Mouse (Mus musculus): ENCODE results near the gene Hoxa6. TPM values are rescaled to one million over a fixed set of nuclear protein-coding genes. Genes with fewer than 3 reads are reported as not detected.

Hoxa6 gene
- polyA plus RNA-seq, 1 experiment from 2014 or later: 2.9 TPM

- no peak overlapping the region for H3K9ac ChIP-seq
- peak overlapping the region; percentile 20; the same call in 1 of the 2 replicates for H3K4me3 ChIP-seq
These were observed 23.3 kb downstream of the Hoxa6 start for GRCm38 (mm10) chr6:52185222-52185621.

DNA sequence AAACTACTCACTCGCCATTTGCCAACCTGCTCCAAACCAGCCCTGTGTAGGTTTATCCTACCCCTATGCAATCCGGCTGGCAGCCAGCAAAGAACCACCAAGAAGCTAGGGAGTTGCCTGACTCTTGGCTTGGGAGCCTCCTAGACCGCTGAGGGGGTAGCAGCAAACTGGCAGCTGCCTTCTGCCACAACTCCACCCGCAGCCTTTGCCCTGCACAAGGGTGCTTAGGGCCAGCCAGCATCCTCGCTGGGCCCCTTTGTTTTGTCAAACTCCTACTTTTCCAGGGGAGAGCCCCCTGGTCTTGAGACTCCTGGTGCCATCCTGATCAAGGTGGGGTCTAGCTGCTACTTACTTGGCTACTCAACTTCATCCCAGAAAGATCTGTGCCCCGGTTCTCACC is 23.9 kb downstream of the Hoxa6 start:
- WGBS: 17% methylated on average over 6 of the region's 6 CpGs
- H3K9ac ChIP-seq: no peak overlapping the region
- peaks cover 92% of the 10 kb centered on the region for H3K27me3 ChIP-seq

More at GRCm38 (mm10) chr6:52185222-52185621, 23.3 kb downstream of the Hoxa6 start:
- Histone ChIP-seq H3K27me3 (peaks cover 96% of the 10 kb centered on the region), H3K27ac (peak overlapping the region; percentile 73), H3K4me2 (peak overlapping the region; percentile 41), H3K9me3 (no peaks in the 10 kb centered on the region), H3K36me3 (no peaks in the 10 kb centered on the region), H3K4me1 (peaks cover 94% of the 10 kb centered on the region)
- WGBS: 3% methylated on average over 19 of the region's 19 CpGs
- no peak for ATAC-seq (ENCODE audit: borderline replicate concordance, extremely low read depth, low FRiP score, low TSS enrichment)

GRCm38 (mm10) chr6:52183311-52184080 is 25.0 kb downstream of the Hoxa6 start:
- peaks cover 92% of the 10 kb centered on the region for H3K27me3 ChIP-seq
- H3K9me3 ChIP-seq: no peaks in the 10 kb centered on the region
- no peak for ATAC-seq (ENCODE audit: borderline replicate concordance, extremely low read depth, low FRiP score, low TSS enrichment)
- no peak overlapping the region for H3K4me3 ChIP-seq
- no peak overlapping the region for H3K9ac ChIP-seq
- H3K36me3 ChIP-seq: no peaks in the 10 kb centered on the region
- peak overlapping the region; percentile 73 for H3K27ac ChIP-seq
- H3K4me2 ChIP-seq: peak overlapping the region; percentile 14; the same call in 1 of the 2 replicates
- peaks cover 79% of the 10 kb centered on the region for H3K4me1 ChIP-seq
- 19% methylated on average over 10 of the region's 10 CpGs for WGBS

More for the DNA sequence above, 23.9 kb downstream of the Hoxa6 start:
- peak overlapping the region; percentile 73 for H3K27ac ChIP-seq
- H3K9me3 ChIP-seq: no peaks in the 10 kb centered on the region
- H3K36me3 ChIP-seq: no peaks in the 10 kb centered on the region
- no peak for ATAC-seq (ENCODE audit: borderline replicate concordance, extremely low read depth, low FRiP score, low TSS enrichment)
- H3K4me2 ChIP-seq: peak overlapping the region; percentile 41
- H3K4me3 ChIP-seq: no peak overlapping the region
- H3K4me1 ChIP-seq: peaks cover 90% of the 10 kb centered on the region

GRCm38 (mm10) chr6:52182793-52183192 is 25.7 kb downstream of the Hoxa6 start:
- H3K4me3 ChIP-seq: no peak overlapping the region
- H3K4me2 ChIP-seq: 0 out of 2 replicates have a peak overlapping the region, but pooled peaks have one; percentile 14
- H3K36me3 ChIP-seq: no peaks in the 10 kb centered on the region
- H3K9me3 ChIP-seq: no peaks in the 10 kb centered on the region
- peak overlapping the region; percentile 73 for H3K27ac ChIP-seq
- 56% methylated on average over 1 of the region's 1 CpGs for WGBS
- H3K4me1 ChIP-seq: peaks cover 73% of the 10 kb centered on the region
- ATAC-seq (ENCODE audit: borderline replicate concordance, extremely low read depth, low FRiP score, low TSS enrichment): no peak
- H3K9ac ChIP-seq: no peak overlapping the region
- peaks cover 90% of the 10 kb centered on the region for H3K27me3 ChIP-seq

- 29% methylated on average over 2 of the region's 2 CpGs for WGBS
- no peaks in the 10 kb centered on the region for H3K36me3 ChIP-seq
- H3K4me3 ChIP-seq: no peak overlapping the region
- H3K27ac ChIP-seq: 0 out of 2 replicates have a peak overlapping the region, but pooled peaks have one; percentile 98
- peaks cover 65% of the 10 kb centered on the region for H3K4me1 ChIP-seq
- H3K9me3 ChIP-seq: no peaks in the 10 kb centered on the region
- peaks cover 89% of the 10 kb centered on the region for H3K27me3 ChIP-seq
- no peak for ATAC-seq (ENCODE audit: borderline replicate concordance, extremely low read depth, low FRiP score, low TSS enrichment)
- peak overlapping the region; percentile 63; the same call in 1 of the 2 replicates for H3K9ac ChIP-seq
- no peak overlapping the region for H3K4me2 ChIP-seq
These were observed 26.5 kb downstream of the Hoxa6 start for GRCm38 (mm10) chr6:52182030-52182429.

DNA sequence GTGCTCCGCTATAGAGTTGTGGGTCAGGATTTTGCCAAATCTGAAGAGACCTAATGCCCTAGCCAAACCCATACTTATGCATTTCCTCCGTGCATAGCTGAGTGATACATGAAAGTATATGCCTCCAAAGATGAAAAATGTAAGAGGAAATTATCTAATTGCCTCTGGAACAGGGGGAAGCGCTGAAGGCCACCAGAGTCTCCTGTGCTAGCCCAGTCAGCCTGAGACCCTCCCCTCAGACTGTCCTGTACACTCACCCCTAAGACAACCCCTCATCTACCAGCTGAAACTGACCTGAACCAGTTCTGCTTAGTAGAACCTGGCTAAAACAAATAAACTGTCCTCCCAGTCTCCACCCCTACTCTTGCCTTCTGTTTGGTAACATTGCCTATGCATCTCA is 27.8 kb downstream of the Hoxa6 start:
- ATAC-seq (ENCODE audit: borderline replicate concordance, extremely low read depth, low FRiP score, low TSS enrichment): no peak
- 22% methylated on average over 3 of the region's 3 CpGs for WGBS
- Histone ChIP-seq H3K9ac (peak overlapping the region; percentile 63), H3K4me3 (peak overlapping the region; percentile 67), H3K4me1 (peaks cover 57% of the 10 kb centered on the region), H3K4me2 (peak overlapping the region; percentile 90), H3K36me3 (no peaks in the 10 kb centered on the region), H3K27me3 (peaks cover 86% of the 10 kb centered on the region), H3K27ac (peak overlapping the region; percentile 98), H3K9me3 (no peaks in the 10 kb centered on the region)

DNA sequence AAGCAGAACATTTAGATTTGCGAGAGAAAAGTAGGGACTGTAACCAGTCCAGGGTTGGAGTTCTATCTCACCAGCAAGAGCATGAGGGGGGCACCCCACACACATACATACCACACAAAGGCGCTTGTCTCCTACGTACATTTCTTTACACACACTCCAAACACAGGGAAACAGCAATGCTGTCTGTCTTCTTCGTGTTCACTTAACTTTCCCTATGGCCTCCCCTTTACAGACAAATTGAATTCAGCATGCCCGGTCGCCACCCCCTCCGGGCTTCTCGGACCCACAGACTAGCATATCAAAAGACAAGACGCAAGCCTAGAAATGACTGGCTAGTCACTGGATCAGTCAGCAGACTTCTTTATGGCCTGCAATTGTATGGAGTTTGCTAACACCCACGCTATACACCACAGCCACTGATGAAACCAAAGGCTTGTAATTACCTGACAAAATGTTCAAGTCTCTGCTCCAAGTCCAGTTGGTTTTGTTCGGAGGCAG is 28.3 kb downstream of the Hoxa6 start:
- H3K9me3 ChIP-seq: no peaks in the 10 kb centered on the region
- H3K27me3 ChIP-seq: peaks cover 85% of the 10 kb centered on the region
- peak overlapping the region; percentile 67 for H3K4me3 ChIP-seq
- peaks cover 53% of the 10 kb centered on the region for H3K4me1 ChIP-seq
- ATAC-seq (ENCODE audit: borderline replicate concordance, extremely low read depth, low FRiP score, low TSS enrichment): no peak
- peak overlapping the region; percentile 63 for H3K9ac ChIP-seq
- no peaks in the 10 kb centered on the region for H3K36me3 ChIP-seq
- peak overlapping the region; percentile 98 for H3K27ac ChIP-seq
- 8% methylated on average over 11 of the region's 11 CpGs for WGBS
- peak overlapping the region; percentile 90 for H3K4me2 ChIP-seq

- peak overlapping the region; percentile 63 for H3K9ac ChIP-seq
- no peaks in the 10 kb centered on the region for H3K9me3 ChIP-seq
- peak overlapping the region; percentile 98 for H3K27ac ChIP-seq
- H3K27me3 ChIP-seq: peaks cover 85% of the 10 kb centered on the region
- 4% methylated on average over 10 of the region's 10 CpGs for WGBS
- ATAC-seq (ENCODE audit: borderline replicate concordance, extremely low read depth, low FRiP score, low TSS enrichment): no peak
- H3K4me1 ChIP-seq: peaks cover 47% of the 10 kb centered on the region
- H3K4me3 ChIP-seq: peak overlapping the region; percentile 67
- peak overlapping the region; percentile 90 for H3K4me2 ChIP-seq
- H3K36me3 ChIP-seq: no peaks in the 10 kb centered on the region
These were observed 28.8 kb downstream of the Hoxa6 start for GRCm38 (mm10) chr6:52179690-52180089.

DNA sequence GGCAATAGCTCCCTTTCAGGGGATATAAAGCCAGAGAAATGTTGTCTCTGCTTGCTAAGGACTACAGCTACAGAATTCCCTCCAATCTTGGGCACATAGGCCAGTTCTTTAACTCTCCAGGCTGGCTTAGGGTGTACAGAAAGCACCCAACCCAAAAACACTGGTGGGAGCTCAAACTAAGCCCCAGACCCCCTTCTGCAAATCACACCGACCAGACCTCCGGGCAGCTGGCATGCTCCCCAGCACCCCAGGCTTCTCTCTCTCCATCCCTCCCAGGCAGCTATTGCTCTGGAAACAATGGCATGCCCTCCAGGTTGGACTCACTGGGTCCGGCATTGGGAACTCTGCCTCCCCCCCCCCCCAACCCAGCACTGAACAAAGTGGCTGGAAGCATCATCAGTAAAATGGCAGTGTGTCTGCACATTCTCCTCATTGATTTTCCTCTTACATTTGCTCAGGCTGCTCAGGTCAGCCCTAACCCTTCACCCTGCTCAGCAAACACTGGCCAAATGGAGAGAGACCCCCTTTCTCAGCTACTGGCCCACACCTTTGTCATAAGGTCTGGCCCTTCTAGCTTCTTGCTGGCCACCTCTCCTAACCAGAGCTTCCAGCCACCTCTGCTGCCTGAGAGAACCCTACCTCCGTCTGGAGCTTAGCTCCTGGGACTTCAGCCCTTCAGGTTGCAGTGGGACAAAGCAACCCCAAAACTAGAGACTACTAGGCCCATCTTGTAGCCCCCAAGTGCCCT is 29.4 kb downstream of the Hoxa6 start:
- Histone ChIP-seq H3K9ac (peak overlapping the region; percentile 63), H3K9me3 (no peaks in the 10 kb centered on the region), H3K27ac (peak overlapping the region; percentile 98), H3K4me2 (peak overlapping the region; percentile 90), H3K4me1 (peaks cover 41% of the 10 kb centered on the region), H3K27me3 (peaks cover 80% of the 10 kb centered on the region), H3K36me3 (no peaks in the 10 kb centered on the region), H3K4me3 (peak overlapping the region; percentile 67)
- 8% methylated on average over 4 of the region's 4 CpGs for WGBS
- no peak for ATAC-seq (ENCODE audit: borderline replicate concordance, extremely low read depth, low FRiP score, low TSS enrichment)

DNA sequence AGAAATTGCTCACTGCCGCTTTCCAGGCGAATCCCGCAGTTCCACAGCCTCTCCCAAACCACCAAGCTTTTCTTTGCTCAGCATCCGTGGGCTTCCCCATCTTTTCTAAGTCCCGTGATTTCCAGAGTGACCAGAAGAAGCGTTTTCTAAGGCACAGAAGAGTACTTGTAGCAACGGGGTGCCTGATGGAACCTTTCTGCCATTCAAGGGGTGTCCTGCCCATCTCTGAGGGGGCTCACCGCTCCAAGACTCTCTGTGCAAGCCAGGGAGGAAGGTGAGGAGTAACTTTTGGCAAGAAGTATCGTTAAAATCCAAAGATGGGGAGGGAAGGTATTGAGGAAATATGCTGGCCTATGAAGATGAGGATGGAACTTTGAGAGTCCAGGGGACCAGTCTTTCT is 30.7 kb downstream of the Hoxa6 start:
- H3K4me1 ChIP-seq: peaks cover 30% of the 10 kb centered on the region
- peaks cover 78% of the 10 kb centered on the region for H3K27me3 ChIP-seq
- WGBS: 3% methylated on average over 9 of the region's 9 CpGs

GRCm38 (mm10) chr6:52177061-52177735 is 31.3 kb downstream of the Hoxa6 start, which contains the start of gene 5730596B20Rik:
Gene 5730596B20Rik, plus strand, starts transcription at chr6:52177498.
- peaks cover 79% of the 10 kb centered on the region for H3K27me3 ChIP-seq
- no peaks in the 10 kb centered on the region for H3K36me3 ChIP-seq
- H3K9me3 ChIP-seq: no peaks in the 10 kb centered on the region
- peak within 1 kb of the TSS; percentile 63 for H3K9ac ChIP-seq
- peaks cover 30% of the 10 kb centered on the region for H3K4me1 ChIP-seq
- H3K27ac ChIP-seq: peak within 1 kb of the TSS; percentile 98
- under 1% methylated on average over 36 of the region's 36 CpGs for WGBS
- peak within 1 kb of the TSS; percentile 67 for H3K4me3 ChIP-seq
- peak; percentile 20; the same call in 1 of the 2 replicates for ATAC-seq (ENCODE audit: borderline replicate concordance, extremely low read depth, low FRiP score, low TSS enrichment)
- H3K4me2 ChIP-seq: peak within 1 kb of the TSS; percentile 90

More for the DNA sequence above, 30.7 kb downstream of the Hoxa6 start:
- Histone ChIP-seq H3K4me2 (peak overlapping the region; percentile 90), H3K27ac (peak overlapping the region; percentile 98), H3K36me3 (no peaks in the 10 kb centered on the region), H3K4me3 (peak overlapping the region; percentile 67), H3K9me3 (no peaks in the 10 kb centered on the region), H3K9ac (peak overlapping the region; percentile 63)
- no peak for ATAC-seq (ENCODE audit: borderline replicate concordance, extremely low read depth, low FRiP score, low TSS enrichment)

All from lung, embryonic 15.5 days (tissue).